Mouse (Mus musculus) left cerebral cortex, adult 9 months (tissue): Measurements from ENCODE around the gene E4f1.

Experiments used
- DNase-seq, 2 experiments: peaks; one replicate each; pipeline ENCODE4 v3.0.0; 2022; ENCODE audit warnings: low spot score in 2 of 2

The E4f1 gene

DNA sequence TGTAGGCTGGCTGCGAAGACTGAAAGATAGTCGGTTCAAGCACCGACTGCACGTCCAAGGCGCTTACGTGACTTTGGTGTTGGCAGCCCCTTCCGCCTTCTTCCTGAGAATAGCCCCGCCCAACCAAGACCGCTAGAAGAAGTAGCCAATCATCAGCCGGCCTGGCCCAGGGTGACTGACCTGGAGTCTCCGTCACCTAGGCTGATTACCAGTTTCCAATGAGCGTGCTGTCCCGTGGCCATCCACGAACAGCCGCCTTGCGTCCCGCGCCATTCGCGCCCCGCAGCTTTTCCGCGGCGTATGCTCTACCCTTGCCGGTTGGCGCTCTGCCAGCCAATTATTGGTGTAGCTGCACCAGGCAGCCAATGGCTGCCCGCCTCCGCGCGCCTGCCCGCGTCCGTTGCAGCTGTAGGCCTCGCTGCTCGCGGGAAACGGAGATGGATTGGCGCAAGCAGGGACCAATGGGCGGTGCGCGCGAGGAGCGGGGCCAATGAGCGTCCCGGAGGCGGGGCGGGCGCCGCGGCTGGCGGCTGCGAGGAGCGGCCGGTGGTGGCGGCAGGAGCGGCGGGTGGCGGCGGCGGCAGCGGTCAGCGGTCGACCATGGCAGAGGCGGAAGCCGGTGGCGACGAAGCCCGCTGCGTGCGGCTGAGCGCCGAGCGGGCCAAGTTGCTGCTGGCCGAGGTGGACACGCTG, at the start of gene E4f1, which contains the start of gene Pgp:
Gene E4f1, minus strand, starts transcription at position 404 of the 693 bp plus-strand sequence.
Gene Pgp, plus strand, starts transcription at position 483 of the 693 bp plus-strand sequence.
- peak; percentile 97 to 99 for DNase-seq

- DNase-seq: no peak
These were observed 44.5 kb upstream of the E4f1 start for GRCm38 (mm10) chr17:24514270-24515257.

DNA sequence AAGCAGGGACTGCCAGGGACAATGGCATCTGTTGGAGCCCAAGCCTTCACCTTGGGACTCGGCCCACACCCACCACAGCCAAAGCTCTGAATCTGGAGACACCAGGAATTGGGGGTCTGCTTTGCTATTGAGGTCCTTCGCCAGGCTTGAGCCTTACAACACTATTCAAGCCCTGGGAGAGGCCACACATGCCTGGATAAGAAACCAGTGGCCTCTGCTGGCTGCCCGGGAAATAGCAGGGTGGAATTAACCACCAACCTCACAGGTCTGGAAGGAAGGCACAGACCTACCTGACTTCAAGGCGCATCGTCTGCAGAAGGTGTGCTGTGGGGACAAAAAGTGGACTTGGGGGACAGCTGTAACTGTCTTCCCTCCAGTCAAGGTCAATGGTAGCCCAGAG, 43.5 kb upstream of the E4f1 start:
- DNase-seq: peak in 1 of 2 experiments; percentile 81

DNA sequence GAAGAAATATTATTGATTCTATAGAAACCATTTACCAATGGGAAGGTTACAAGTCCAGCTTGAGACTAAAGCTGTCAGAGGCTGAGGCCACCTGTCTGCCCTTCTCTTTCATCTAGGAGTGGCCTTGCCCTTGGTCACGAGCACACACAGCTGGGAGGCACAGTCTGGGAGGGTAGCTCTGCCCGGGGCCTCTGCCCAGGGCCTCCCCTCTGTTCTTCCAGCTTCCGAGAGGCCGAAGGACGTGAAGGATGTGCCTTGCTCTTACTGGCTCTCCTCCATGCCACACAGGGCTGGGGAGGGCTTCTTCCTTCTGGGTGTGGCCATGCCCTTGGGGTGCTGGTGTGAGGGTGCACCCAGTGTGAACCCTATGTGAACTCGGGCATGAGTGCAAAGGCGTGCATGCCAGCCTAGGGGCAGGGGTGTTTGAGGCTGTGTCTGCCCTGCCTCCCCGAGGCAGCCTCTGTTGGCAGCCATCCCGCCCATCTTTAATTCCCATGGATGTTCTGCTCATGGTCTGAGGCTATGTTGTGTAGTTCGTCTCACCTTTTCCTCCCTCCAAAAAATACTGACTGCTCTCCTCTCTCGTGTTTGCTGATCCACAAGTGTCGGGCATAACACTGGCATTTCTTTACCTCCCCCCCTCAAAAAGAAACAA, 37.8 kb upstream of the E4f1 start:
- no peak for DNase-seq

- DNase-seq: no peak
These were observed 37.1 kb upstream of the E4f1 start for GRCm38 (mm10) chr17:24507129-24507664.

- DNase-seq: peak in 1 of 2 experiments; percentile 76
These were observed 36.4 kb upstream of the E4f1 start for GRCm38 (mm10) chr17:24506332-24507070.

- DNase-seq: no peak
These were observed 35.3 kb upstream of the E4f1 start for GRCm38 (mm10) chr17:24505286-24505955.

GRCm38 (mm10) chr17:24504085-24504484, 34.0 kb upstream of the E4f1 start:
- no peak for DNase-seq

- no peak for DNase-seq
These were observed 32.1 kb upstream of the E4f1 start for GRCm38 (mm10) chr17:24502208-24502607.

DNA sequence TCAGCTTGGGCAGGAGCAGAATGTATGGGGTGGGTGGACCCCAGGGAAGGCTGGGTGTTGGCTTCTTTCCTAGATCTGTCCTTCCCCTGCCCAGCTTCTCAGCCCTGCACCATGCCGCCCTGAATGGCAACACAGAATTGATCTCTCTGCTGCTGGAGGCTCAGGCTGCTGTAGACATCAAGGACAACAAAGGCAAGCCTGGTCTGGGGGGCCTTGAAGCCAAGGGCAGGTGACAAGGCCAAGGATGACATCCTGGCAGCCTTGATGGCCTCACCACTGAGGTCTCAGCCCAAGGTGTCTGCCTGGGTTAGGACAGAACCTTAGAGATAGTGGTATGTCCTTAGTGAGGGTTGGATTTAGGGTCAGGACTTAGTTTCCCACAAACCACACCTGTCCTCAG, 25.9 kb upstream of the E4f1 start:
- DNase-seq: no peak

DNA sequence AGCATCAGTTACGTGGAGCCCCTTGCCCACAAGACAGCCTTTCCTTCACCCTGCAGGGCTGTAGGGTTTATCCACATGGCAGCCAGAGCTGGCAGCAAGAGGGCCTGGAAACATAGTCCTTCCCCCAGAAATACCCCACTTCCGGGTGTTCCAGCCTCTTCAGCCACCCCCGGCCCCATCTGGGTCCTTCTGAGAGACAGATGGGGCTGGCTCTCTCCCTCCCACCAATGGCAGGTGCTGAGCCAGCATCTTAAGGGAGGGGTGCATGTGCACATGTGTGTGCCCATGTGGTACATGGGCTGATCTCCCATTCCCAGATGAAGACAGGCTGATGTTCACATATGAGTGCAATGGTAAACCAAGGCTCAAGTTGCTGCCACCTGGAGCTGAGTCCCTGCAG, 25.3 kb upstream of the E4f1 start:
- DNase-seq: peak in 1 of 2 experiments; percentile 79

DNA sequence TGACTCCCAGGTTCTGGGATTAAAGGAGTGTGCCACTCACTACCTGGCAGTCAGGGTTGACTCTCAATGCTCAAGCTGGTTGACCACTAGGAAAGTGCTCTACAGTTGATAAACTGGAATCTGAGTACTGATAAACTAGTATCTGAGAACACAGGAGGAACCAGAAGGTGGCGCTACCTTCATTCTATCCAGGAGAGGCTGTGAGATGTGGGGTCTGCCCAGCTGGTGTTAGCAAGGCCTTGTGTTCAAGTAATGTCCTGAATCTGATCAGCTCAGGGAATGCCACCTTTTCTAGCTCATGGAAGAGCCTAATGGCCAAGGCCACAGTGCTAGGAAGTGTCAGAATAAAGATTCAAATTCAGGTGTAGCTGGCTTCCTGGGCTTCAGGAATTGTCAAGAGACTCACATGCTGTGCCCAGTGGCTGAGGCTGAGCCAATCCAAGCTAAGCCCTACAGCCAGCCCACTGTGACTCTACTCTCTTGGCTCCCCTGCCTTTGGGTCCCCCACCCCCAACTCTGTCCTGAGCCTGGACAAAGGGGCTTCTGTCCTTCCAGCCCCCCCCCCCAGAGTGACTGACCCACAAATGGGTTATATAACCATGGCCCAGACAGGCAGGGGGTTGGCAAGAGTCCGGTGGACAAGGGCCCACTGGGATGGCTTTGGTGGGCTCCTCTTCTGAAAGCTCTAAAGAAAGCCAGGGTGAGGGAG, 24.7 kb upstream of the E4f1 start:
- DNase-seq: peak in 1 of 2 experiments; percentile 68

- no peak for DNase-seq
These were observed 20.3 kb upstream of the E4f1 start for GRCm38 (mm10) chr17:24490399-24490798.

DNA sequence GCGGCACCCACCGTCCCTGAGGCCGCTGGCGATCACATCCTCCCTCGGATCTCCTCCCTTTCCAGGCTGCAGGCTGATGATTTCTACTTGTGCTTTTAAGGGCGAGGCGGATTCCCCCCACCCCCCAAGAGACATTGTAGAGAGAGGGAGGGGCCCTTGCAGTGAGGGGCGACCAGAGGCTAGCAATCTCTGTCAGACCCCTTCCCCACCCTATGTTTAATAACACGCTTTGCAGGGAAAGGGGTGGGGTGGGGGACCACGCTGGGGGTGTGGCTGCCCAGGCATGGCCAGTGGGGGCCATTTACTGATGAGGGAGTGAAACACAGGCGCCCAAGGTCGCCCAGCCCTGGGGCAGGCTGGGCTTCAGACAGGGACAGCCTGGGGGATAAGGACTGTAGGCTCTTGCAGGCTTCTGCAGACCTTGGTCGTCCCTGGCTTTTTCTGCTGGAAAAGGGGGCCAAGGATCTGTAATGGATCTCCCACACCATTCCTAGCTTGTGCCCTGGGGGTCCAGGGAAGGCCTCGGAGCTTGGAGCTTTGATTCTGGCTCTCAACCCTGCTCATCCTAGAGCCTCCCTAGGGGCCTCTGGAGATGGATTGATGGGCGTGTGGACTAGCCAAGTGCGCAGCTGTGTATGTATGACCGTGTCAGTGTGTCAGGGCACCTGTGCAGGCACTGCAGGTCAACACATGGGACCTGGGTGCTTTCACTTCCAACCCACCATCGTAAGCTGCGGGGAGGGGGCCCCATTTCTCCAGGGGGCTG, 19.3 kb upstream of the E4f1 start:
- DNase-seq: no peak

DNA sequence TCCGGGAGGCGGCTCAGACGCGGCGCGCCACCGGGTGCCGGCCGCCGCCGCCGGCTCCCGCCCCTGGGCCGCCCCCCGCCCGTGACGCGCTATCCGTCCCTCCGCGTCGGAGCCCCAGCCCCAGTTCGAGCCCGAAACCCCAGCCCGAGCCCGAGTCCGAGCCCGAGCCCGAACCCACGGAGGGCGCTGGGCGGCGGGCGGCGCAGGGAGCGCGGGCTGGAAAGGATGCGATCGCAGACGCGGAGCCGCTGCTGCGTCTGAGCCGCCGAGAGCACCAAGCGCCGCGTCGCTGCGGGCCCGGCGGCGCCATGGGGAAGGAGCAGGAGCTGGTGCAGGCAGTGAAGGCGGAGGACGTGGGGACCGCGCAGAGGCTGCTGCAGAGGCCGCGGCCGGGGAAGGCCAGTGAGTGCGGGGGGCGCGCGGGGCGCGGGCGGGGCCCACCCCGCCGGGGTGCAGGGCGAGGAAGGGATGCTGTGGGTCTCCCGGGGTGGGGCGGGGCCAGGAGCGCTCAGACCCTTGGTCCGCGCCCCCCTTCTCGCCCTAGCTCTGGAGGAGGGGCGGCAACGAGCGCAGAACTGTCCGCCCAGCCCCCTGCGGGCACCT, 18.6 kb upstream of the E4f1 start:
- no peak for DNase-seq

GRCm38 (mm10) chr17:24488186-24488661, 18.1 kb upstream of the E4f1 start, which contains the start of gene Caskin1:
TSS of gene Caskin1 (plus strand) at chr17:24488601.
- DNase-seq: peak in 1 of 2 experiments; percentile 62

- DNase-seq: no peak
These were observed 15.2 kb upstream of the E4f1 start for GRCm38 (mm10) chr17:24485090-24485860.

- no peak for DNase-seq
These were observed 13.4 kb upstream of the E4f1 start for GRCm38 (mm10) chr17:24483495-24483894.
